Mouse (Mus musculus): ENCODE data around the gene Hist1h1c.
"Not testable (repeated sequence)": the region's sequence is repeated elsewhere in the genome, so short reads cannot be mapped to it uniquely, and the experiment has no call there.

Hist1h1c gene

DNA sequence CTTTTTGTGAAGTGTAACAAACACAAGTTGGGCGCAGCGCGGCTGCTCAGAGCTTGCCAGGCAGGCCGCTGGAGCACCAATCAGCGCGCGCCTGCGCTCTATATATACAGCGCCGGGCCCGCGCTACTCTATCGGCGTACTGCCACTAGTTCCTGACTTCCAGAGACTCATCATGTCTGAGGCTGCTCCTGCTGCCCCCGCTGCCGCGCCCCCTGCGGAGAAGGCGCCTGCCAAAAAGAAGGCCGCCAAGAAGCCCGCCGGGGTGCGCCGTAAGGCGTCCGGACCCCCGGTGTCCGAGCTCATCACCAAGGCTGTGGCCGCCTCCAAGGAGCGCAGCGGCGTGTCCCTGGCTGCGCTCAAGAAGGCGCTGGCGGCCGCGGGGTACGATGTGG is at the start of gene Hist1h1c:
Hist1h1c (plus strand) TSS at position 132 of the 392 bp plus-strand sequence.
- DNase-seq = peak; percentile 76 to 83

DNA sequence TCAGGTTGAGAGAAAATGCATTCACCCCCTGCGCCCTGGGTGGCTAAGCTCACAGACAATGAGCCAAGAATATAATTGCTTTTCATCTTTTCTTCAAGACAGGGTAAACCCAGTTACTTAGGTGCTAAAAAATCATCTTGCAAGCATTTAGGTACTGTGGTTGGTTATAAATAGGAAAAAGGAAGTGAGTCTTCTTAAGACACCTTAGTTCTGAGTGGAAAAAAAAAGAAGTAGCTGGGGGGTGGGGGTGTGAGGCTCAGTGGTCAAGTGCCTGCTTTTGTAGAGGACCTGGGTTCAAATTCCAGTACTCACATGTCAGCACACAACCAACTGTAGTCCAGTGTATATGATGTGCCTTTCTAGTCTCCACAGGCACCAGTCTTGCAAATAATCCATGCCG is 49.7 kb upstream of the Hist1h1c start:
- DNase-seq = no peak

DNA sequence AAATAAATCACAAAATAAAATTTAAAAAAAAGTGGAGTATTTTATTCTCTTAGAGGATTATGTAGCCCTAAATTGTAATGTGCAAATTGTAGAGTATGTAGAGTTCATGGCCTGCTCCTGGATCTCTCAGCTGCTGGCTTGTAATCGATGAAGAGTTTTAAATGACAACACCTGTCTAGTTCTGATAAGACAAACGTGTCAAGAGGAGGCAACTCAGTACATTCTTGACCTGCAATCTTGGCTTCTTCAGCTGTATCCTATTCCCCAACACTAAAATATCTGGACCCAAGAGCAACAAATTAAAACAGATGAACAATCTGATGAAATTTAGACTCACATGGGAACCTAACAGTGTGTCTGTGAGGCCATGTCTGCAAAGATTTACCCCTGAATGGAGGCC is 49.1 kb upstream of the Hist1h1c start:
- DNase-seq = no peak

DNA sequence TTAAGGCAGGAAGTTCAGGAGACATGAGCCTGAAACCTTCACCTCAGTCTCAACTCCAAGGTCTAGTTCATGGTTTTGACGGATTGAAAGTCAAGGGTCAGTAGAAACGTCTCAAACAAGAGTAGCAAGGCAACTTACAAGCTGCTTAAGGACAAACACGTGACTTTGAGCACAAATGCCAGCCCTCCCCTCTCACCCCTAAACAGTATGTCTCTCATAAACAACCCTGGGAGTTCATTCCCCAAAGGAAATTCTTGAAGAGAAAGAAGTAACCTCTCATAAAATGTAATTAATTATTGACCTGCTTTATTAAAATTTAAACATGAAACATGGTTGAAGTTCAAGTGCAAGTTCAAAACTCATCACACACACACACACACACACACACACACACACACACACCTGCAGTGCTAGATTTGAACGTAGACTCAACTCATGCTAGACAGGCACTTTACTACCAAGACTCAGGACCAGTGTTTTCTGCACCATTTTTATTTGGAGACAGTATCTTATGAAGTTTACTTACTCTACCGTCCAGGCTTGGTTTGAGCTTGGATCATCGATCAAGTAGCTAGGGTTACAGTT is 44.7 kb upstream of the Hist1h1c start:
- DNase-seq = no peak

DNA sequence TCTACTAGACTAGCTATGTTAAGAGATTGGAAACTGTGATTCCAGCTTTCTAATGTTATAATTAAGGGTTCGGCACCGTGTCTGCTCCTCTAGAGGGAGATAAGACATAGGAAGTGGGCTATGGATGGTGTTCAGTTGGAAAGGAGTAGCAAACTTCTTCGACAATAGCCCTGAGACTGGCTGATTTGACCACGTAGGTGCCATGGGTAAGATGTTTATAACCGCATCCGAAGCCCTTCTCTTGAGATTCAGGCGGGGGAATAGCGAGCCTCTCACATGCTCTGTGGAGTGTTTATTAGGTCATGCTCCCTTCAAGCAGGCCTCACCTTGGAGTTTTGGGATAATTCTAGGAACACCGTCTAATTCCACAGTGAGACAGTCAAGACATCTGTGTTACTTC is 43.7 kb upstream of the Hist1h1c start:
- no peak for DNase-seq

DNA sequence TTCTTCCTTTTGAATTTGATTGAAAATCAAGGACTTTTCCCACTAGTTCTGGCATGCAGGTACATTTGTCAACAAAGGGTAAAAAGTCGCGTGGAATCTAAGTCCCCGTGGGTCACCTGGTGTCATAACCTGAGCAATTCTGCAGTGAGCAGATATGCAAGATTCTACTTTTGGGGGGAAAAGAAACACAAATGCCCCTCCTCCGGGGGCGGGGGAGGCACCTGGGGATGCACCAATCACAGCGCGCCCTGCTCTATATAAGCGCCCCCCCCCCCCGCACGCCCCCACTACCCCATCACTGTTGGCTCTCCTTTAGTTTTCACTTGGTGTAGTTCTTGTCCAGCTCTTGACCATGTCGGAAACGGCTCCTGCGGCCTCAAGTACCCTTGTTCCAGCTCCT is 43.1 kb upstream of the Hist1h1c start, which contains the start of gene Hist1h1t:
Hist1h1t (plus strand) TSS at position 301 of the 400 bp plus-strand sequence.
- DNase-seq = no peak

DNA sequence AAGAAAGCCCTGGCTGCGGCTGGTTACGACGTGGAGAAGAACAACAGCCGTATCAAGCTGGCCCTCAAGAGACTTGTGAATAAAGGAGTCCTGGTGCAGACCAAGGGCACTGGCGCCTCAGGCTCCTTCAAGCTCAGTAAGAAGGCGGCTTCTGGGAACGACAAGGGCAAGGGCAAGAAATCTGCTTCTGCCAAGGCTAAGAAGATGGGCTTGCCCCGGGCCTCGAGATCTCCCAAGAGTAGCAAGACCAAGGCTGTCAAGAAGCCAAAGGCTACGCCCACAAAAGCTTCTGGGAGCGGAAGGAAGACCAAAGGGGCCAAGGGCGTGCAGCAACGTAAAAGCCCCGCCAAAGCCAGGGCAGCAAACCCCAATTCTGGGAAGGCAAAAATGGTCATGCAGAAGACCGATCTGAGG is 42.5 kb upstream of the Hist1h1c start:
- DNase-seq = no peak

DNA sequence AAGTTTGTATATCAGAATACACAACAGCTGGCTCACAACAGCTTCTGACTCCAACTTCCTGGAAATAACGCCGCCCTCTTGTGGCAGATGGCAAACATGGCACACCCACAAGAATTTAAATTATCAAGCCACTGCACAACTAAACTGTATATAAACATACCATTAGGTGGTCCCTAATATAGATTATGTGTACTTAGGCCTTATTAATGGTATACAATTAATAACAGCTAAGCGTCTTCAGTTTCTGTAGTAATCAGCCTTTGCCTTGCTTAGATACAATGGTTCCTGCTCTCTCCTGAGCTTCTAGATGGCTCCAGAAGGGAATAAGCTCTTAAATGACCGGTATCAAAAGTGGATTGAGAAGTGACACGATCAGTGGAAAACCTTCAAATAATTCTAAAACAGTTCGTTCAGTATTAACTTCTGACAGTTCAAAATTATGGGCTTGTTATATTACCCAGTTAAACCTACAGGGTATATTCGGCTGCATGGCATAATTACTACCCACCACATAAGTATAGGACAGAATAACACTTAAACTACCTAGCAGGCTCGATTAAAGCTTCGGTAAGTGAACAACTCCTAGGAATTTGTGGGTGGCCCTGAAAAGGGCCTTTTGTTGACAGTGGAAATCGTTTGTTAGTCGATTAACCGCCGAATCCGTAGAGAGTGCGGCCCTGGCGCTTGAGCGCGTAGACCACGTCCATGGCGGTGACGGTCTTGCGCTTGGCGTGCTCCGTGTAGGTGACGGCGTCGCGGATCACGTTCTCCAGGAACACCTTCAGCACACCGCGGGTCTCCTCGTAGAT is 40.9 kb upstream of the Hist1h1c start:
- peak; percentile 32 to 59 for DNase-seq

DNA sequence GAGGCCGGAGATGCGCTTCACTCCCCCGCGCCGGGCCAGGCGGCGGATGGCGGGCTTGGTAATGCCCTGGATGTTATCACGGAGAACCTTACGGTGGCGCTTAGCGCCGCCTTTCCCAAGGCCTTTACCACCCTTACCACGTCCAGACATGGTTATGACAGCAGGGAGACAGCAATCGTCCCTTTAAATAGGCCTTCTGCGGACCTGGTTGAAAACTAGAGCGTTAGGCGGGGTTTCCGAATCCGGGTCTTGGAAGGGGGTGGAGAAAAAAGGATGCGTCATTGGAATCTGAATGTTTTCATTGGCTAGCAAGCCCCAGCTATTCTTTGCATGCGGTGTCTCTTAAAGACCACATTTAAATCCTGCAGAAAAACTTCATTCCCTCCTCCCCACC is 40.3 kb upstream of the Hist1h1c start, which contains the start of gene Hist1h4c:
Hist1h4c (minus strand) TSS at position 155 of the 394 bp plus-strand sequence.
- DNase-seq = peak; percentile 98 to 100

DNA sequence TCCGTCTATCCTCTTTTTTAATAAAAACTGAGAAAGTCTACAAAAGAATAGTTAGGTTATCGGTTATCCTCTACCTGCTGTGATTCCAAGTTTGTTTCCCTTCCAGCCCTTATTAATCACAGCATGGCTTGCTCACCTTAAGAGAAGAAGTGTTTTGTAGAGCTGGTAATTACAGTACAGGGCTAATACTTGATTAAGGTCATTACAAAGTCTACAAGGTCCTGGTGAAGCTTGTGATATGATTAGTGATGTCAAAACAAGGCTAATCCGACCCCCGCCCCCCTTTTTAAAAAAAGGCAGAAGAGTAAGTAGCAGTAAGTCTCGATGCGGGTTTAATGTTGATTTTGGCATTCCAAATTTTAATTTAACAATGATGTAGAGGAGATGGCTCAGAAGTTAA is 39.6 kb upstream of the Hist1h1c start:
- DNase-seq = no peak

DNA sequence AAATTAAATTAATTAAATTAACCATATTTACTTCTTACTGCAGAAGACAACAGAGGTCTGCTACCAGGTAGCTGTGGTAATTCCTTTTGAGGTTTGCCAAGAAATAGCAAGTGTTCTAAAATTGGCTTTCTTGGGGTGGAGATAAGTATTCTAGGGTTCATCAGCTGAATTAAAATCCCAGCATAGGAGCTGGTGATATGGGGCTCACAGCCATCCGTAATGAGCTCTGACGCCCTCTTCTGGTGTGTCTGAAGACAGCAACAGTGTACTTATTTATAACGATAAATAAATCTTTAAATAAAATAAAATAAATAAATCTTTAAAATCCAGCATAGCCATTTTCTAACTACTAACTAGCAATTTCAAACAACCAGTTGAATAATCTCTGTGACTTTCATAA is 38.8 kb upstream of the Hist1h1c start:
- DNase-seq = no peak

DNA sequence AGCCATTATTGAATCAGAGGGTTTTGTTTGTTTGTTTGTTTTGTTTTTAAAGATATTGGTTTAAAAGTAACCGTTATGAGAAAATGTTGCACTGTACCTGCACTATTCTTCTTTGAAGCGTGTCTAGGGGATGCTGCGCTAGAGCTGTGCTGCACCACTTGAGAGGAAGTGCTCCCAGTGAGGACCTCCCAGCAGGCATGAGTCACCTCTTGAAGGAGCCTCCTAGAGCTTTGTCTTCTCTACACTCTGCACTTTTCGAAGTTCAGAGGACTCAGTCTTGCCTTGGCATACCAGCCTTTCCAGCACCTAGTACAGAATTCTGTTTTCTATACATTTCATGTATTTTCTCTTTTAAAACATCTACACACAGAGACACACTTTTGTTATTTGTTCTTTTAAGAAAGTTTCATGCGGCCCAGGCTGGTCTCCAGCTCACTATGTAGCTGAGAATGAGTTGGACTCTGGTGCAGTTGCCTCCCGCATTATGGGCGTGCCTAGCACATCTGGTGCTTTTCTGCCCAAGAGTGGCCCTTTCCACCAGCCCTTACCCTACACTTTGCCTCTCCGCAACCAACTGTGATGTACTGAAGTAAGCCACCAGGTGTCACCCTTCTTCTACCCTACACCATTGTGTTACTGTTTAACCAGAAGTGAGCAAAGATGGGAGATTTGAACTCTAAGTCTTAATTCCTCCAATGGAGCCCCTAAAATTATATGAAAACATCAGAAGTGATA is 37.7 kb upstream of the Hist1h1c start:
- peak; percentile 73 to 74 for DNase-seq

DNA sequence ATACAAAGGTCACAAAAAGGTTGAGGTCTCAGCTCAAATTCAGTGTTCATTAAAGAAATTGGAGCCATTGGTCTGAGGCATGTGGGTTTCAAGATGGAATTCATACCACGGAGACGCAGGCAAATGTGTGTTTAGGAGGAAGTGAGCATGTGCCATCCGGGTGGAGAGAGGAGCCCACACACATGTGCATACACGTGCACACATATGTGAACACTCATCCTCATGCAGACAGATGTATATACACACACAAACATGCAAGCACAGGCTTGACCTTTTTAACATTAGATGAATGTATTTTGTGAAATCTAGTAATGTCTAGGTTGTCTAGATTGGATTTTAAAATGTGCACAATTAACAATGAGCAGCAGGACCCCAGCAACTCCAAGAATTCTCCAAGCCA is 36.4 kb upstream of the Hist1h1c start:
- no peak for DNase-seq

DNA sequence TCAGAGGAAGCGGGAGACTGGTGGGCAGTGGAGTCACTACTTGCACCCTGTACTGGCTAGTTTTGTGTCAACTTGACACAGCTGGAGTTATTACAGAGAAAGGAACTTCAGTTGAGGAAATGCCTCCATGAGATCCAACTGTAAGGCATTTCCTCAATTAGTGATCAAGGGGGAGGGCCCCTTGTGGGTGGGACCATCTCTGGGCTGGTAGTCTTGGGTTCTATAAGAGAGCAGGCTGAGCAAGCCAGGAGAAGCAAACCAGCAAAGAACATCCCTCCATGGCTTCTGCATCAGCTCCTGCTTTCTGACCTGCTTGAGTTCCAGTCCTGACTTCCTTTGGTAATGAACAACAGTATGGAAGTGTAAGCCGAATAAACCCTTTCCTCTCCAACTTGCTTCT is 35.8 kb upstream of the Hist1h1c start:
- DNase-seq = not testable (repeated sequence)

DNA sequence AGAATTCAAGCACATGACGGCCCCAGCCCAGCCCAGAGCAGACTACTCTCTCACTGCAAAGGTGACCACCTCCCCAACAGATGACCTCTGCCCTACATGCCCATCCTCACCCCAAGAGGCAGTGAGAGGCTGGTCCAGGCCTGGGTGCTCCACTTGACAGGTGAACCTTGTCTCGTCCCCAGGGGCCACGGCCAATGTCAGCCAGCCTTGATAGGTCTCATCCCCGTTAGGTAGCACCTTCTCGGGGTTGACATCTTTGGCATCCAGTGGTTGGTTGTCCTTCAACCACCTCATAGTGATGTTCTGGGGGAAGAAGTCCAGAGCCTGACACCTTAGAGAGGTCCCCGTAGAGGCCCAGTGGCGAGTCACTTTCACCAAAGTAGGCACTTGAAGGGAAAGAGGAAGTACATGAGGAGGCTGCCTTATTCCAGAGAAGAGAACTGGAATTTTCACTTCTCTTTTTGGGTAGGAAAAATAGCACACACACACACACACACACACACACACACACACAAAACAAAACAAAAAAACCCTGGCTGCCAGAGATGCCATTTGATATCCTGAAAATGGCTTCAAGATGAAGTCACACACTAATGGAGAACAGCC is 32.8 kb upstream of the Hist1h1c start:
- DNase-seq = no peak

DNA sequence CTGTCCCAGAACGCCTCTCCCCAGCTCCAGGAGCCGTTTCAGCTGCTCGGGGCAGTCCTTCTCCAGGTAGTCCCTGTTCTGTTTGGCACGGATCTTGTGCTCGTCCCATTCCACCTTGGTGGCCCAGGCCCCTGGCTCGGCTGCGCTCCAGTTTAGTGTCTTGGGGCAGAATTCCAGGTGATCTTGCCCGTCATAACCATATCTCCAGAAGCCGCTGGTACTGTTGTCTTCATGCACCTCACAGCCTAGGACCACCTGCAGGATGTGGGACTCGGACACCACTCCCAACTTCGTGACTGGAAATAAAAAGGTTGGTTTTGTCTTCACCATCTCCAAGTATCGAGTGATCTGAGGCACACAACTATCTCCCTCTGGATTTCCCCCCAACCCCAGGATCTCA is 31.8 kb upstream of the Hist1h1c start:
- DNase-seq = no peak

DNA sequence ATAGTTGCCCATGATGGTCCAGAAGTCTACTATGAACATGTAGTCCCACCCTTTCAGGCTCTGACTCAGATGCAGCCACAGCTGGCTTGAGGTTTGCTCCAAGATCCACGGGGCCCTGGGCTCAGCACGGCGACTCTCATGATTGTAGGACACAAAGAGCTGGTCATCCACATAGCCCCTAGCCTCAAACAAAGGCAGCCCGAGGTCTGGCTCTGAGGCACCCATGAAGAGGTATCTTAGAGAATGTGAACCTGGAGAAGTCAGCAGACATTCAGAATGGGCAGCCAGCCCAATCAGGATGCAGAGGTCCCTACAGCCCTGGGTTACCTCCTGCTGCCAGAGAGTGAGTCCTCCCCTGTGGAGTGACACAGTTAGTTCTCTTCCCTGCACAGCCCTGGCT is 30.6 kb upstream of the Hist1h1c start:
- no peak for DNase-seq

DNA sequence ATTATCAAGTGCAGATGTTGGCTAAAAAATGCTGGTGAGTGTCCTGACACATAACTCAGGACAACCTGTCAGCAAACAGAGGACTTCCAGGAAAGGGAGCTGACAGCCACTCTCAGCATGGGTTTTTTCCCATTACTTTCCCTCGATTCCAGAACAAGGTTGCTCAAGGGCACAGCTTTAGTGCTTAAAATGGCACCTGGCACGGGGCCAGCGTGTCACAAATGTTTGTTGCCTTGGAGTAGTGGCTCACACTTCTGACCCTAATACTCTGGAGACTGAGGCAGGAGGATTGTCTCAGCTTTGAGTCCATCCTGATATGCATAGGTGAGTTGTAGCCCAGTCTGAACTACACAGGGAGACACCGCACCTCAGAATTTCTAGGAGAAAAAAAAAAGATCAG is 30.0 kb upstream of the Hist1h1c start:
- DNase-seq = no peak

DNA sequence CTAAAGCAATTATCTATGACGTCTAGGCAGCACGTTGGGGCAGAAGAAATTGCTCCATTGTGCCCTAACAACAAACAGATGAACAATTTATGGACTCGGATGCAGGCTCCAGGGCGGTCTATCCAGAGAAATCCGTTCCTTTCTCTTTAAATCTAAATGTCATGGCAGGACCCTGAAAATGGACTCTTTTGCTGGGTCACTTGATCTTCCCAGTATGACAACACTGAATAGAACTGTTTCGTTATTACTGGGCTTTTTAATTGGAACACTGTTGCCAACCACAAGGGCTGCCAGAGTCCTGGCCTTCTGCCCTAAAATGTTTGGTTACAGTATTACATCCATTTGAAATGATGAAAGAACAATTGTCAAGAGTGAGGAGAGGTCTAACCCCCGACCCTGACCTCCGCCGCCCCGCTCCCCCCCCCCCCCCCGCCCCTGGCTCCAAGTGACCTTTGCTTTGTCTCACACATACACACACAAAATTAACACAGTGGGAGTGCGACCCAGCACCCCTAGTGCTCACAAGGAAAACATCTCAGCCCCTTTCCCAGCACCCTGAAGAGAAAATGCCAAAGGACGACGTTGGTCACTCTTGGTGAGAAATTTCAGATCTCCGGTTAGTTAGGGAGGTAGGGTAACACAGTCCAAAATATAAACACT is 28.8 kb upstream of the Hist1h1c start:
- DNase-seq = peak in 1 of 2 experiments; percentile 10

DNA sequence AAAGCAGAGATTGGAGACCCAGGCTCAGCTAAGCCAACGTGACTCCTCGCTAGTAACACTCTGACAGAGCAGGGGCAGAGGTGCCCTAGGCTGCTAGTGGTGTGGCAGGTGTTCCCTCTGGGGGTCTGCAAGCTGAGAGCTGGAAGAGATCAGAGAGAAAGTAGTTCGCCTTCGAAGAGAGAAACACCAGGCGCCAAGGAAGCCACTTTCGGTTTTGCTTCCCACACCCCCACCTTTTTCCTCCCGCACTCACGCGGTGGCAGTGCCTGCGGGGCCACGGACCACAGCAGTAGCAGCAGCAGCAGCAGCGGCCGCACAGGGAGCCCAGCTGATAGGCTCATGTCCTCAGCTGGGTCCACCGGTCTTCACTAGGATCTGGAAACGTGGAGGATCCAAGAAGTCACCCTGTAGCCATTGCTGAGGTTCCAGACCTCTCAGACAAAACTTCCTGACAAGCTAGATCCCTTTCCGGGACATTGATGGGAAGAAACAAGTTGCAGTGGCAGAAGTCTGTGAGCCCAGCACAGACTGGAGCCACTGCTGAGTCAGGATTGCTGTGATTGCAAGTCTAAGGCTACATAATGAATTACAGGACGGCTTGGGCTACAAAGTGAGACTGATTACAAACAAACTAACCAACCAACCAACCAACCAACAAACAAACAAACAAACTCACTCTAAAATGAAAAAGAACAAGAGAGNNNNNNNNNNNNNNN is 28.1 kb upstream of the Hist1h1c start, which contains the start of gene Hfe:
Hfe (minus strand) TSS at position 481 of the 716 bp plus-strand sequence.
- peak in 1 of 2 experiments; percentile 28 for DNase-seq

DNA sequence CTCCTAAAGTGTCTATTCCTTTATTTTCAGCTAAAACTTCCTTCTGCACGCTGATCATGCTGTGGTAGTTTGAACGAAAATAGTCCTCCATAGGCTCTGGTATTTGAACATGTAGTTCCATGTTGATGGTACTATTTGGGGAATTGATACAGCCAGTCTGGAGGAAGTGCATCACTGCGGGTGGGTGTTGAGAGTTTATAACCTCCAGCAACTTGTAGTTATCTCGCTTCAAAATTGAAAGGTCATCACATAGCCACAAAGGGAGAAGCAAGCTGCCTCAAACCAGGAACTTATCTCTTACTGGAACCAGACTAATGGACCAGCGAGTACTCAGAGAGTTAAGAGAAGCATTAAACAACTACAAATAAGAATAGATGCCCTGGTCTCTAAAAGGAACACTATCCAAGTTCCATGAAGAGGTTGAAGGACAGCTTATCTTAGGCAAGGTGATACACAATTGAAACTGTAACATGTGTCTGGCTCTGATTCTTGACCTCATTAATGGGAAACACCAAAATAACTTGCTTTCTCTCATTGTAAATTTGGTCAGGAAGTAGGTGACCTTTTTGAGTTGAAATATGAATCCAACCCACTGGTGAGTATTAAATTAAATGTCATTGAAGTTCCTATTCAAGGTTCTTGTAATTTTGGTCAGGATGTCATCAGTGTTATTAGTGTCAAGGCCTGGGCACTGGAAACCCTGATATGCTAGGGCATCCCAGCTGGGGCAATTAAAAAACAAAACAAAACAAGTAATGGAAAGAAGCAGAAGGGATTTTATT is 22.2 kb upstream of the Hist1h1c start:
- no peak for DNase-seq

All from cerebellum, postnatal 14 days (tissue).